Mouse (Mus musculus) liver, postnatal 0 days (tissue): Measurements from ENCODE around the gene H1f0.

Source experiments
- CTCF ChIP-seq: sonication (generic); IDR thresholded peaks from 2 replicates; pipeline ENCODE4 v1.5.1; 2016; ENCODE audit warnings: antibody characterized with exemption, low read depth
- EP300 ChIP-seq: IDR thresholded peaks from 2 replicates; pipeline ENCODE4 v1.6.1; 2016; ENCODE audit warnings: antibody characterized with exemption, low read depth, mild to moderate bottlenecking

GRCm38 (mm10) chr15:79050160-79050845 is 22.1 kb downstream of the H1f0 start:
- TF ChIP-seq CTCF (no peak), EP300 (no peak)
